Mouse (Mus musculus): ENCODE data around the gene Fam20b. TPM values are rescaled to one million over a fixed set of nuclear protein-coding genes. Genes with fewer than 3 reads are reported as not detected.

Fam20b gene
- polyA plus RNA-seq (2012; rRNA removed) = 6.5 and 10.5 TPM in 2 replicates

DNA sequence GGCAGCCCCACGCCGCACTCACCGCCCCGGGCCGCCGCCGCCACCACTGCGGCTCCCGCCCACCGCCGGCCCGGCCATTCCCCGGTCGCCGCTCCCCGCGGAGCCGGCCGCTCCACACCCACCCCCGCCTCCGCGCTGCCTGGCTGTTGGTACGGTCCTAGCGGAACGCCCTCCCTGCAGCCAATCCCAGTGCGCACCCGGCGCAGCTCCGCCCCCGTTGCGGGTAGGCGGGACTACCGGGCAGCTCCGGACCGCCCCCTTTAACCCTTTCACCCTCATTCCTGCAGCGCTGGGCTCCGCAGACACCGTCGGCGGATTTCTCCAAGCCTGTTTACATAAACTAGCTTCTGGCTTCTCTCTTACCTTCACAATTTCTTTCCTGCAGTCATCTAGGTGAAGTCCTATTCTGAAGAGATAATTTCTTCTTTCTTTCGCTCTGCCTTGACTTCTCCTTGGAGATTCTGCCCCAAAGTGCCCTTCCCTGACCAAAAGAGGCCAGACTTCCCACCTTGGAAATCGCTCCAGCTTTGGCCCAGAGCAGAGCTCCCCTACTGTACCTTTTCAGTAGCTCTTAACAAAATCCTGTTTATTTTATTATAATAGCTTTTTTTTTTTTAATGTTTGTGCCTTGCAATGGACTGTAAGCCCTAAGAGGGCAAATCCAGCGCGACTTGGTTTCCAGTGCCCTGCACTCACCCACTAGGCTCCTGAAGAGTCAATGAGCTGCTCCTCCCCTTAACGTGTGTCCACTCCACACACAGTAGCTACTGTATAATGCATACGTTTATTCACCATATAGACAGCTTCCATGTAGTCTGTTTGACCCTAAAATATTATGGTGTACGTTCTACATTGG, at the start of gene Fam20b:
Gene Fam20b (minus strand): TSS at position 137 of the 856 bp plus-strand sequence.

DNA sequence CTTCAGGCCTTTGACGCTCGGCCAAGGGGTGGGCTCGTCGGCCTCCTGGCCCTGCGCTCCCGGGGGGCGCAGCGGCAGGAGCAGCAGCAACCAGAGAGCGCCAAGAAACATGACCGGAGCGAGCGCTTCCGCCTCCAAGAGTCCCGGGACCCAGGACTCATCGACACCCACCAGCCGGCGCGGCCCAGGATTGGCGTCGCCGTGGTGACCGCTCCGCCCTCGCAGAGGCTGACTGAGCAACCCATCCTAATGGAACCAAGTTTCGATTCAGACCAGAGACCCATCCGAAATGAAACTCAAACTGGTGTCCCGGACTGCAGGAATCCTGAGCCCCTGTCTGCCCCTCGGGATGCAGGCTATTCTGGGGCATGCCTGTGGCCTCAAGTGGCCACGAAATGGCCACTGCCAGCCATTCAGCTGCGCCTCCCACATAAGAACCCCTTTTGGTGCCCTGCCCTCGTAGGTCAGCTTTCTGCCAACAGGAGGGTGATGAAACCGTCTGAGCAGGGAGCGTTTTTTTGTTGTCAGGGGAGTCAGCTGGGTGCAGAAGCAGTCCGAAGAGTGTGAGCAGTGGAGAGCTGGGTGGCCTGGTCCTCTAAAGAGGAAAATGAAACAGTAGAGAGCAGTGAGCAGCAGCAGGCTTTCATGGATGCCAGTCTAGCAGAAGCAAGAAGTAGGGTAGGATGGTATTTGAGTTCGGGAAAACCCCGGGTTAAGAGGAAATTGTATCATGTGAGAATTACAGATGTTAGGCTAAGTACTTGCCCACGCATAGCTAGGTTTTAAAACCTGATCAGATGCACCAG, 44.5 kb downstream of the Fam20b start, which contains the start of gene Tor3a:
Gene Tor3a (minus strand): TSS at position 162 of the 806 bp plus-strand sequence.

Other genes with a start within 250 kb of the Fam20b start
- gene Soat1, start 244.8 kb downstream of the Fam20b start, polyA plus RNA-seq (2012; rRNA removed) = 4.9 and 7.4 TPM in 2 replicates
- 9.1 and 11.2 TPM in 2 replicates for gene Gm10031, start 195.1 kb downstream of the Fam20b start, polyA plus RNA-seq (2012; rRNA removed)
- 0.69 and 2.3 TPM in 2 replicates for gene Abl2, start 160.3 kb downstream of the Fam20b start, polyA plus RNA-seq (2012; rRNA removed)
- 30.5 and 53.4 TPM in 2 replicates for gene Tor3a, start 44.7 kb downstream of the Fam20b start, polyA plus RNA-seq (2012; rRNA removed)
- gene Angptl1, start 119.5 kb upstream of the Fam20b start, polyA plus RNA-seq (2012; rRNA removed) = 0.35 and 0.56 TPM in 2 replicates
- gene Ralgps2, start 220.5 kb upstream of the Fam20b start, polyA plus RNA-seq (2012; rRNA removed) = 2.5 and 4.3 TPM in 2 replicates